Mouse (Mus musculus): Measurements from ENCODE around the gene Stx19. TPM values are rescaled to one million over a fixed set of nuclear protein-coding genes. Genes with fewer than 3 reads are reported as not detected.

Stx19 gene
- 0.07 and 0.37 TPM in 2 replicates for polyA plus RNA-seq (2014; fragmentation: Nextera tagmentation; extraction: Ambion mirVana)

DNA sequence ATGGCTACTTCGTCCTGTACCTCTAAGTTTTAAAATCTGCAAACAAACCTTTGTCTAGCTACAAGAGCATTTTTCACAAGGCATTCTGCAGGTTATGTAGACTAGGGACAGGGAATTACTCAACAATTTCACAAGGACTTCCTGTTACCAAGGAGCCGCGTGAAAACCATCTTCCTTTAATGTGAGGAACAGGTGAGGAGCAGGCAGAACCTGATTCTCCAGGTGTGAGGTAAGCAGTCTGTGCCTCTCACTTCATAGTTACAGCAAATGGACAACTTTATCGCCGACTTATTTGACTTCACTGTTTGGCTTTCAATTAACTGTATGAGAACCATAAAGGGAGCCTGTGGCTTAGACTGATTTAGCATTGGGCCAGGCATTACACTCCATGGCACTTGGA lies at the start of gene Stx19:
Gene Stx19 (plus strand): TSS at position 186 of the 400 bp plus-strand sequence.
- DNase-seq (ENCODE audit: low spot score, missing footprints) (no peak), ATAC-seq (ENCODE audit: low FRiP score) (no peak)
- H3K27me3 ChIP-seq (ENCODE audit: control insufficient read depth, insufficient read depth, low read length) = no peaks in the 10 kb centered on the region
- H3K4me3 ChIP-seq (ENCODE audit: low read depth, low read length) = no peak within 1 kb of the TSS
- H3K9ac ChIP-seq (ENCODE audit: low read length) = no peak within 1 kb of the TSS
- no peak within 1 kb of the TSS for H3K4me2 ChIP-seq
- 83% methylated on average over 5 of the region's 5 CpGs for WGBS
- no peak within 1 kb of the TSS for H3K27ac ChIP-seq (ENCODE audit: low read depth, low read length)
- no peaks in the 10 kb centered on the region for H3K36me3 ChIP-seq (ENCODE audit: control insufficient read depth, insufficient read depth, low read length)
- no peaks in the 10 kb centered on the region for H3K9me3 ChIP-seq (ENCODE audit: control insufficient read depth, low read length)
- H3K4me1 ChIP-seq (ENCODE audit: control insufficient read depth, insufficient read depth, low read length) = no peaks in the 10 kb centered on the region

DNA sequence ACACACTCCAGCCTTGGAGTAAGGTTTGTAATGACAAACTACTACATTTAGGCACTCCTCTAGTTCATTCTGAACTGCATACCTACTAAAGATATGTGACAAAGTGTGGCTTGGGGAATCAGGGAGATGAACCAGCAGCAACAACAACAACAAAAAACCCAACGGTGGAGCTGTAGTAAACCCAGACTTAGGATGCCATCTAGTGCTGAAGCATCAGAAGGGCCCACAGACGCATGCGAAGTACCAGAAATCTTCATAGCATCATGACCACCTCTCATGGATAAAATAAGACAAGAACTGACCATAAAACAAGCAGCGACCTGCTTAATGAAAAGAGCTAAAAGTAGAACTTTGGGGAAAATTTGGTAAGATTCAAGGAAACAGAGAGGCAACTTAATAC lies 41.0 kb upstream of the Stx19 start:
- Histone ChIP-seq H3K4me2 (no peak overlapping the region), H3K27ac (ENCODE audit: low read depth, low read length) (no peak overlapping the region), H3K27me3 (ENCODE audit: control insufficient read depth, insufficient read depth, low read length) (no peaks in the 10 kb centered on the region), H3K4me1 (ENCODE audit: control insufficient read depth, insufficient read depth, low read length) (no peaks in the 10 kb centered on the region), H3K9me3 (ENCODE audit: control insufficient read depth, low read length) (no peaks in the 10 kb centered on the region), H3K4me3 (ENCODE audit: low read depth, low read length) (no peak overlapping the region), H3K9ac (ENCODE audit: low read length) (no peak overlapping the region), H3K36me3 (ENCODE audit: control insufficient read depth, insufficient read depth, low read length) (no peaks in the 10 kb centered on the region)
- no peak for ATAC-seq (ENCODE audit: low FRiP score)
- no peak for DNase-seq (ENCODE audit: low spot score, missing footprints)
- 78% methylated on average over 4 of the region's 4 CpGs for WGBS

DNA sequence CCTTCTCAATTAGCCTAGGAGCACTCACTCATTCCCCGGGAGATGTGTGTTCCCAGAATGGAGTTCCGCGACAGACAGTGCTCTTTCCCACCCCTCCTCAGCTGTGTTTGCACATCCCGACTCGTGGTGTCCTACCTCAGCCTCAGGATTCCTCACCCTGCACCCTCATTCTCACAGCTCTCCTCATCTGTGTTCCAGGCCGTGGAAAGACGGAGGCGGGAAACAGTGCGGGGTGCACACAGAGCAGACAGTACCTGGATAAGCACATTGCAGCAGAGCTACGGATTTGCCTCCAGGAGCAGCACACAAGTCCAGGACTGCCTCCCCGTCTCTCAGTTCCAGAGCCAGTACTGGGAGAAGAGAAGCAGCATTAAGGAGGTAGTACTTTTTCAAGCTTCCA lies 38.4 kb upstream of the Stx19 start:
- DNase-seq (ENCODE audit: low spot score, missing footprints) (no peak), ATAC-seq (ENCODE audit: low FRiP score) (no peak)
- Histone ChIP-seq H3K36me3 (ENCODE audit: control insufficient read depth, insufficient read depth, low read length) (no peaks in the 10 kb centered on the region), H3K4me1 (ENCODE audit: control insufficient read depth, insufficient read depth, low read length) (no peaks in the 10 kb centered on the region), H3K4me3 (ENCODE audit: low read depth, low read length) (no peak overlapping the region), H3K9ac (ENCODE audit: low read length) (no peak overlapping the region), H3K27me3 (ENCODE audit: control insufficient read depth, insufficient read depth, low read length) (no peaks in the 10 kb centered on the region), H3K27ac (ENCODE audit: low read depth, low read length) (no peak overlapping the region), H3K9me3 (ENCODE audit: control insufficient read depth, low read length) (no peaks in the 10 kb centered on the region), H3K4me2 (no peak overlapping the region)
- 76% methylated on average over 11 of the region's 11 CpGs for WGBS

DNA sequence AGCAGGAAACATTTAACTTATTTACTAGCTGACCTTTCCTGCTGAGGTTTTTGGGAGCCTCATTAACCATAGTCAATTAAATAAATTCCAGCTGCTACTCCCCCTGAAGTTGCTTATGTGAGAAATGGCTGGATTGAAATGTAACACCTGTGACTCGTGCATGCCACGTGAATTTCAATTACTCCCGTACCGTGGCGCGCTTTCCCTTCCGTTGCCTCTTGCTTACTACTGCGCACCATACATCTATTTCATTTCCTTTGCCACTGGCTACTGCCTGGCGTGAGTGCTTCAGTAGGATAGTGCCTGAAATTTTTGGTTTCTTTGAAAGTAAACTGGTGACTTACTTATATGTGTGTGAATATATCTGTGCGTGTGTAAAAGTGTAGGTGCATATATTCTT lies 36.2 kb upstream of the Stx19 start:
- 89% methylated on average over 10 of the region's 10 CpGs for WGBS
- Histone ChIP-seq H3K9me3 (ENCODE audit: control insufficient read depth, low read length) (no peaks in the 10 kb centered on the region), H3K36me3 (ENCODE audit: control insufficient read depth, insufficient read depth, low read length) (no peaks in the 10 kb centered on the region), H3K4me2 (no peak overlapping the region), H3K9ac (ENCODE audit: low read length) (no peak overlapping the region), H3K27me3 (ENCODE audit: control insufficient read depth, insufficient read depth, low read length) (no peaks in the 10 kb centered on the region), H3K4me1 (ENCODE audit: control insufficient read depth, insufficient read depth, low read length) (no peaks in the 10 kb centered on the region), H3K4me3 (ENCODE audit: low read depth, low read length) (no peak overlapping the region), H3K27ac (ENCODE audit: low read depth, low read length) (no peak overlapping the region)
- DNase-seq (ENCODE audit: low spot score, missing footprints) (no peak), ATAC-seq (ENCODE audit: low FRiP score) (no peak)

DNA sequence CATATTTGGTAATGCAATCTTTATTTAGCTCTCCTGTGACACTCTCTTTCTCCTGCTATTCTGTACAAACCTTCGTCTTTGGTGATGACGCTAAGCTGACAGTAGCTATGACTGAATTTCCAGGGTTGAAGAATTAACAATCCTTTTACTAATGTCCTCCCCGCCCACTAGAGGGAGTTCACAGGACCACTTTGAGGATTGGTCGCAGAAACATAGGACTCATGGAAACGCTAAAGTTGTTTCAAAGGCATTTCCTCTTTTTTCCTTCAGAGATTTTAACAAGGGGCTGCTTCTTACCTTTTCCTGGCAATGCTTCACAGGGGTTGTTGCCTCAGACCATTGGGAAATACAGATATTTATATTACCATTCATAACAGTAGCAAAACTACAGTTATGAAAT lies 32.2 kb upstream of the Stx19 start:
- H3K9ac ChIP-seq (ENCODE audit: low read length) = no peak overlapping the region
- H3K27ac ChIP-seq (ENCODE audit: low read depth, low read length) = no peak overlapping the region
- no peaks in the 10 kb centered on the region for H3K9me3 ChIP-seq (ENCODE audit: control insufficient read depth, low read length)
- 65% methylated on average over 5 of the region's 5 CpGs for WGBS
- H3K4me3 ChIP-seq (ENCODE audit: low read depth, low read length) = no peak overlapping the region
- DNase-seq (ENCODE audit: low spot score, missing footprints) (no peak), ATAC-seq (ENCODE audit: low FRiP score) (no peak)
- H3K27me3 ChIP-seq (ENCODE audit: control insufficient read depth, insufficient read depth, low read length) = no peaks in the 10 kb centered on the region
- H3K36me3 ChIP-seq (ENCODE audit: control insufficient read depth, insufficient read depth, low read length) = no peaks in the 10 kb centered on the region
- peaks cover 8% of the 10 kb centered on the region; the same call in 1 of the 2 replicates for H3K4me1 ChIP-seq (ENCODE audit: control insufficient read depth, insufficient read depth, low read length)
- H3K4me2 ChIP-seq = no peak overlapping the region

DNA sequence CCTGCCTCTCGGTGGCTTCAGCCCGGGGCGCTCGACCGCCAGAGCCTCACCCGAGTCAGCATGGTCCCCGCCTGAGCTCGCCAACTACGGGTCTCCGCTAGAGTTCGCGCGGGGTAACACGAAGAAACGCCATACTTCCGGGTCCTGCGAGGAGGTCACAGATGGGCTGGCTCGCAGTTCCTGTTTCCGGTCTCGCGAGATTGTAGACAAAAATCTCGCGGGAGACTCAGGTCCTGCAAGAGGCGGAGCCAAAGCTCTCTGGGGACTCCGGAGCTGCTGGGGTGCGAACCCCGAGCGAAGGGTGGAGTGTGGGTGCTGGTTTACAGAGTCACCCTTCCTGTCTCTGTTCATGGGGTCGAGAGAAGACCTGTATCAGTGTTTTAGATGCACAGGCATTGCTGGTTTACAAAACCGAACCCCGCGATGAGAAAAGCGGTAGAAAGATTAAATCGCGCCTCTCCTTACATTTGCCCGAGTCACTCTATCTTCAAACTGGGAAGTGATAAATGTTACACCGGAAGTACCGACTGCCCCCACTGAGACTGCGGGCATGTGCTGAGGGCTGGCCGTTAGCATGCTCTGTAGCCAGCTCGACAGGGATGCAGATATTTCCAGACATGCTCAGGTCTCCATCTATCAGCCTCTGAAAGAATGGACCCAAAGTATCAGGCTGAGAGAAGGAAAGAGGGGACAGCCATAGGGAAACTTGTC lies 27.7 kb upstream of the Stx19 start, which contains the start of gene Nsun3:
Gene Nsun3 (minus strand): TSS at position 198 of the 711 bp plus-strand sequence.
- DNase-seq (ENCODE audit: low spot score, missing footprints) (peak; percentile 98), ATAC-seq (ENCODE audit: low FRiP score) (peak; percentile 97)
- Histone ChIP-seq H3K4me3 (ENCODE audit: low read depth, low read length) (peak within 1 kb of the TSS; percentile 82), H3K36me3 (ENCODE audit: control insufficient read depth, insufficient read depth, low read length) (no peaks in the 10 kb centered on the region), H3K9me3 (ENCODE audit: control insufficient read depth, low read length) (no peaks in the 10 kb centered on the region), H3K27me3 (ENCODE audit: control insufficient read depth, insufficient read depth, low read length) (no peaks in the 10 kb centered on the region), H3K9ac (ENCODE audit: low read length) (peak within 1 kb of the TSS; percentile 86), H3K27ac (ENCODE audit: low read depth, low read length) (peak within 1 kb of the TSS; percentile 71), H3K4me1 (ENCODE audit: control insufficient read depth, insufficient read depth, low read length) (peaks cover 8% of the 10 kb centered on the region; the same call in 1 of the 2 replicates), H3K4me2 (peak within 1 kb of the TSS; percentile 62)
- WGBS = 4% methylated on average over 41 of the region's 41 CpGs

DNA sequence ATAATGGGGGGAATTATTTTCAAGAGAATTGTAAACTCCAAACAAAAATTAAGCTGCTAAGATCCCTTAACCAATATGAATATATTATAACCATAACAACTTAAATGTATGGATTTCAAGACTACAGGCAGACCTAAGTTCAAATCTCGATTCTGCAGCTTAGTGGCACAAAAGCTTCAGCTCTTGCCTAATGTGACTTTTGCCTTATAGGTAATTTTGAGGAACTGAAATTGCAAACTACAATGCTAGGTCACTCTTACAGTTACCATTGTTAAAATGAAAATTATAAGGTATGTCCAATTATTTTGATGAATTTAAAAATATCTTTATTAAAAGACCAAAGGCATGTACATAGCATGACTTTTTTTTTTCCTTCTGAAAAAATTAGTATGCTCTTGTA lies 17.9 kb upstream of the Stx19 start:
- WGBS = 82% methylated on average over 1 of the region's 1 CpGs
- Histone ChIP-seq H3K27ac (ENCODE audit: low read depth, low read length) (no peak overlapping the region), H3K4me2 (no peak overlapping the region), H3K9me3 (ENCODE audit: control insufficient read depth, low read length) (no peaks in the 10 kb centered on the region), H3K9ac (ENCODE audit: low read length) (no peak overlapping the region), H3K27me3 (ENCODE audit: control insufficient read depth, insufficient read depth, low read length) (no peaks in the 10 kb centered on the region), H3K36me3 (ENCODE audit: control insufficient read depth, insufficient read depth, low read length) (no peaks in the 10 kb centered on the region), H3K4me1 (ENCODE audit: control insufficient read depth, insufficient read depth, low read length) (no peaks in the 10 kb centered on the region), H3K4me3 (ENCODE audit: low read depth, low read length) (no peak overlapping the region)
- DNase-seq (ENCODE audit: low spot score, missing footprints) (no peak), ATAC-seq (ENCODE audit: low FRiP score) (no peak)

DNA sequence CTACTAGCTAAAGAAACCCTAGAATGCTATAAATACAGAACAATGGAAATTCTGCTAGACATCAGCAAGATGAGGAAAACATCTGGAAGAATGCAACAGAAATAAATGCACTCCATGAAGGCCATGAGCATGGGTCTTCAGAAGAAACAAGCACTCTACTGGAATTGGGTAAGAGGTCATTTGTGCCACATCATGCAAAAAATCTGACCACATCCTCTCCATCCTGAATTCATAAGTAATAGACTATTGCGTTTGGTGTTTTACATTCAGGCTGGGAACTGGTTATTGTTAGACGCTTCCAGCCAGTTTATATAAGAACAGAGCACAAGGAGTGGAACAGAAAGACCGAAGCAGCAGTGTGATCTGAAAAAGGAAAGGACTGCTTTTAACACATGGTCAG lies 15.7 kb upstream of the Stx19 start:
- Histone ChIP-seq H3K9ac (ENCODE audit: low read length) (no peak overlapping the region), H3K27me3 (ENCODE audit: control insufficient read depth, insufficient read depth, low read length) (no peaks in the 10 kb centered on the region), H3K4me1 (ENCODE audit: control insufficient read depth, insufficient read depth, low read length) (no peaks in the 10 kb centered on the region), H3K36me3 (ENCODE audit: control insufficient read depth, insufficient read depth, low read length) (no peaks in the 10 kb centered on the region), H3K4me2 (no peak overlapping the region), H3K4me3 (ENCODE audit: low read depth, low read length) (no peak overlapping the region), H3K27ac (ENCODE audit: low read depth, low read length) (no peak overlapping the region), H3K9me3 (ENCODE audit: control insufficient read depth, low read length) (no peaks in the 10 kb centered on the region)
- no peak for ATAC-seq (ENCODE audit: low FRiP score)
- DNase-seq (ENCODE audit: low spot score, missing footprints) = no peak
- 90% methylated on average over 3 of the region's 3 CpGs for WGBS

DNA sequence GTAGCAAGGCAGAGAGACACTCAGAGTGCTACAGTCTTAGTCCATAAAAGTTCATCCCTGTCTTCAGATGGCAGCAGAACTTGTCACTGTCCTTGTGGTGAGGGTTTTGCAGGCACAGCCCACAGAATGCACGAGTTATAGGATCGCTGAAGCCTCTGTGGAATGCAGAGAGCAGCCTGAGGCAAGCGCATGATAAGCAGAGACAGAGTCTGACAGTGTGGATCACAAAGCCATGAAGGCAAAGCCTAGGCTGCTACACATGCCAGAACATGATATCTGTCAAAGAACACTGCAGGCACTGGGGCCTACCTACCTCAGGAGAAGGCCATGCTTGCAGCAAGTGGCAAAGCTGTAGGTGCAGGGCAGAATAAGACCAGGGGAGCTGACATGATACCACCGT lies 15.1 kb upstream of the Stx19 start:
- no peak for ATAC-seq (ENCODE audit: low FRiP score)
- whole genome bisulfite sequencing = 85% methylated on average over 4 of the region's 4 CpGs

More for the DNA sequence above, 15.1 kb upstream of the Stx19 start:
- no peak overlapping the region for H3K4me2 ChIP-seq
- no peak overlapping the region for H3K9ac ChIP-seq (ENCODE audit: low read length)
- no peaks in the 10 kb centered on the region for H3K4me1 ChIP-seq (ENCODE audit: control insufficient read depth, insufficient read depth, low read length)
- no peak overlapping the region for H3K27ac ChIP-seq (ENCODE audit: low read depth, low read length)
- DNase-seq (ENCODE audit: low spot score, missing footprints) = no peak
- no peaks in the 10 kb centered on the region for H3K36me3 ChIP-seq (ENCODE audit: control insufficient read depth, insufficient read depth, low read length)
- H3K4me3 ChIP-seq (ENCODE audit: low read depth, low read length) = no peak overlapping the region
- H3K27me3 ChIP-seq (ENCODE audit: control insufficient read depth, insufficient read depth, low read length) = no peaks in the 10 kb centered on the region
- H3K9me3 ChIP-seq (ENCODE audit: control insufficient read depth, low read length) = no peaks in the 10 kb centered on the region
